Mouse (Mus musculus): Measurements from ENCODE around the gene Atoh8.

Atoh8 gene

DNA sequence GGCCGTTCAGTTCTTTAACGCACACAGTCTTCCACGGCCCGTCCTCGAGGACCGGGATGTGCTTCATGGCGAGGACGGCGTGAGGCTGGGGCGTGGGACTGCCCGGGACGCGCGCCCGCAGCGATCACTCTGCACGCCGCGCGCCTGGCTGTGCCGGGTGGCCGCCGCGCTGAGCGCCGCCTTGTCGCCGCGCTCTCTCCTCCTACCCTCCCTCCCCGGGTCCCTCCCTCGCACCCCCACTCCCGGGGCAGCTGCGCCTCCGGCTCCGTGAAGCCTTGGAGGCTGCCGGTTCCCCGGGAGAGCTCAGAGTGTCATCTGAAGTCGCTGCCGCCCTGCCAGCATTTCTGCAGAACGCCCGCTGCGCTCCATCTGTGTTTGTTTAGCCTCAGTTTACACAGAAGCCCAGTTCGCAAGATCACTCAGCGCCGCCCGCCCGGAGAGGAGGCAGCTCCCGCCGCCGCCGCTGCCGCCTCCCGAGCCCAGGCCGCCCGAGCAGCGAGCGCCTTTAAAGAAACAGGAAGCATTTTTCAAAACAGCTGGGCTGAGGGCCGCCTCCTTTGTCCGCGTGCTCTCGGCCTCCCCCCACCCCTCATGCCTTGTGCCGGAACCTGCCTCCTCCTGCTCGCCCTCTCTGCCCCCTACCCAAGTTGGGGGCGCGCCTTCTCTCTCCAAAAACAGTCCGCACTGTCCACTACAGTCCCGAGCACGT is at the start of gene Atoh8:
Gene Atoh8 (minus strand): TSS at position 480 of the 709 bp plus-strand sequence.
- DNase-seq (ENCODE audit: low spot score): peak; percentile 49

DNA sequence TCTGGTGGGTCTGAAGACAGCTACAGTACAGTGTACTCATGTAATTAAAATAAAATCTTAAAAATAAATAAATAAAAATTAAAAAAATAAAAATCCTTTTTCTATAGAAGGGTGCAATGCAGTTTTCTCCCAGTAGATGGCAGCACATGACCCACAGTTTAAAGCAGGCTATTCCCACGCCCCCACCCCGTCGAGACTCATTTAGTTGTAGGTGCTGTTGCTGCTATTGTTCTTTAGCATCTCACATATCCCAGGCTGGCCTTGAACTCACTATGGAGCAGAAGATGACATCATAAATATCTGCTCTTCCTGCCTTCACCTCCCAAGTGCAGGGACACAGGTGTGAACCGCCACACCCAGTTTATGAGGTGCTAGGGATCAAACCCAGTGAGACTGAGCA is 48.5 kb upstream of the Atoh8 start:
- no peak for DNase-seq (ENCODE audit: low spot score)

DNA sequence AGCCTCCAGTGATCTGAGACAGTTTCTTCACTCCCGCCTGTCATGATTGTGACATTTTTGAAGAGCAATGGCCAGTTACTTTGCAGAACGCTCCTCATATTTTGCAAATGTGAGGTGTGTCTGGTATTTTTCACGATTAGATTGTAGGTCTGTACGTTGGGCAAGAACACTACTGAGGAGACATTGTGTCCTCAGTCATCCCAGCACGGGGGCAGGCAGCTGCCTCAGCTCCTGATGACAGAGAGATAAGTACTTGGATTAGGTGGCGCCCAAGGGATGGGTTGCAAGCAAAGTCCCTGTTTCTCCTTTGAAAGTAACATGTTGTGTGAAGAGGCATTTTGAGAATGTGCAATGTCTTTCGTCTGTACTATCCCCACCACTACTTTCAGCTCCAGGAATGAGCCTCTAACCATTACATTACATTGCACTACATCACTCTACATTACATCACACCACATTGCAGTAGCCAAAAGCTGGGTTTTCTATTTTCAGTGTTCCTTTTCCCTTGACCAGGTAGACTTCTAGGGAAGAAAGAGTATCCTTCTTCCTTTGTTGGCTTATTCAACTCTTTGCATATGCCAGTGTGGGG is 45.1 kb upstream of the Atoh8 start:
- no peak for DNase-seq (ENCODE audit: low spot score)

DNA sequence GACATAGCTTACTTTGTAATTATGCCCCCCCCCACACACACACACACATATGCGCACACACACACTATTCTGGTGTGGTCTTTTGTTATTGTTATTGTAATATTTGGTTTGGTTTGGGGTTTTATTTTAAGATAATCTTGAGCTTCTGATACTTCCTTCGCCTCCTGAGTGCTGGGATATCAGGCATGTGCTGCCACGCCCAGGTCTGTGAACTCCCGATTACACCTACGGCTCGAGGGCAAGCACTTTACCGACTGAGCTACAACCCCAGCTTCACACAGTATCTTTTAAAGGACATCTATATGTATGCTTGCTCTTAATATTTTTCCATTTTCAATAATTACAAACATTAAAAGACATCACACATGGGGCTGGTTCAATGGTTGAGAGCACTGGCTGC is 44.1 kb upstream of the Atoh8 start:
- no peak for DNase-seq (ENCODE audit: low spot score)

DNA sequence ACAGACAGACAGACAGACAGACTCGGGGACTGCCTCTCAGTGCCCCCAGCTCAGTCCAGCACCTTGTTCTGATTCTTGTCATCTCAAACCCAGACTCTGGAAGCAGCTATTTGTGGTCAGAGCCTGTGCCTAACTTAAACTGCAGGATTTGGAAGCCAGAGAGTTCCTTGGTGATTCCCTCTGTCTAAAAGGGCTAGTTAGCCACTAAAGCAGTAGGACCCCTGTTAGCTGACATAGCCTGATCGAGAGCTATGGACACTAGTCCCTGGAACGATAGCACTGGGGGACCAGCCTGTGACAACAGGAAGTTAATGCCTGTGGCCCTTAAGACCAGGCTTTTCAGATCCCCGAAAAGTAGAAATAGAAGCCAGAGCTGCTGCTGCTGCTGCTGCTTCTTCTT is 43.5 kb upstream of the Atoh8 start:
- DNase-seq (ENCODE audit: low spot score): no peak

DNA sequence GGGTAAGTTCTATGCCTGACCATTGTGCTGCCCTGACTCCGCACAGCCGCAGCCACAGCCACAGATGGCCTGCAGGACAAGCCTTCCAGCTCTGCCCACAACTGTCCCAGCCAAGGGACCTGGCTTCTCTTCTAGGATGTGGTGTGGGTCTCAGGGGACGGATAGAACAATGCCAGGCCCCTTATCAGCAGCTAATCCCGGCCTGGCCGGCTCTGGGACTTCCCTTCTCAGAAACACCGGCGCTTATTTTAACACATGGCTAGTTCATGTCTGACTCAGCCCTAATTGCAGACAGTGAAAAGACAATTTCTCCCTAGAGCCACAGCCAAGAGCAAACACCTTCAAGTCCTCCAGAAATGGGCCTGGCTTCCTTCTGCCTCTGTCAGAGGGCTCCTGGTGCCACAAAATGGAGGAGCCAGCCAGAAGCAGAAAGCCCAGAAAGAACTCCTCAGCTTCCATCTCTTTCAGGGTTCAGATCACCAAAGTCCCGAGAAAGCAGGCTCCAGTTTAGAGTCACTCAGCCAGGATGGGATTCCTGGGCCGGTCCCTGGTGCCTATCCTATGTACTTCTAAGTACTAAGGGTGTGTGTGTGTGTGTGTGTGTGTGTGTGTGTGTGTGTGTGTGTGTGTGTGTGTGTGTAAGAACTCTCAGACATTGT is 42.3 kb upstream of the Atoh8 start:
- no peak for DNase-seq (ENCODE audit: low spot score)

DNA sequence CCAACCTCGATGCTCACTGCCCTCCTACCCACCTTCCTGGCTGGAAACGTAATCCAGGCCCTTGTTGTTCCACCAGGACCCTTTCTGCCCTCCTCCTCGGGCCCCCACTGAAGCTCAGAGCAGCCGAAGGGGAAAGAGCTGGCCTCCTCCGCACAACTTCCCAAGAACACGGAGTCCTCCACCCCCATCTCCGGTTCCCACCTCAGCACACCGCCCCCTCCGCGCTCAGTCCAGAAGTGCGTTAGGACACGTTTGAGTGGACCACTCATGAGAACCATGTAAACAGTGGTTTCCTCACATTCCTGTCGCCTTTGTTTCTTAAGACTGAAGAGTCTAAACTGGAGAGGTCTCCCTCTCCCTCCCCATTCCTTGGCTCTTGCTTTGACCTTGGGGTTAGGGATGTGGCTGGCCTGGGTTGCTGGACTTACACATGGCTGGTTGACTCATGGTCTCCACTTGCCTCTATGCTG is 41.6 kb upstream of the Atoh8 start:
- no peak for DNase-seq (ENCODE audit: low spot score)

DNA sequence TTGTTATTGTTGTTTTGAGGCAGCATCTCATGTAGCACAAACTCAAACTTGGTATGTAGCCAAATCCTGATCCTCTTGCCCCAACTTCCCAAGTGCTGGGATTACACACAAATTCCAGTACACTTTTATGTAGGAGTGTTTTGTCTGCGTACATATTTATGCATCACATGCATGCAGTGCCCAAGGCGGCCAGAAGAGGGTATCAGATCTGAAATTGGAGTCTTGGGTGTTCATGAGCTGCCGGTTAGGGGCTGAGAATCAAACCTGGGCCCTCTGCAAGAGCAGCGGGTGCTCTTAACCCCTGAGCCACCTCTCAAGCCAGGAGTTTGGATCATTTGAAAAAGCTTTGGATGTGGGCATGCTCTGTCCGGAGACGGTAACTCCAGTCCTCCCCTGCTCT is 40.8 kb upstream of the Atoh8 start:
- DNase-seq (ENCODE audit: low spot score): no peak

DNA sequence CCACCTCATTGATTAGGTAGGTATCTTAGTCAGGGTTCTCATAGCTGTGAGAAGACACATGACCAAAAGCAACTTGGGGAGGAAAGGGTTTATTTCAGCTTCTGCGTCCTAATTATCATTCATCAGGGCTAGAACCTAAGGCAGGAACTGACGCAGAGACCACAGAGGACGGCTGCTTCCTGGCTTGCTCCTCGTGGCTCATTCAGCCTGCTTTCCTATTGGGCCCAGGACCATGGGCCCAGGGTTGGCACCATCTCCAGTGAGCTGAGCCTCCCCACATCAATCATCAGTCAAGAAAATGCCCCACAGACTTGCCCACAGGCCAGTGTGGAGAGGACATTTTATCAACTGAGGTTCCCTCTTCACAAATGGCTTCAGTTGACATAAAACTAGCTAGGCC is 40.1 kb upstream of the Atoh8 start:
- DNase-seq (ENCODE audit: low spot score): no peak

DNA sequence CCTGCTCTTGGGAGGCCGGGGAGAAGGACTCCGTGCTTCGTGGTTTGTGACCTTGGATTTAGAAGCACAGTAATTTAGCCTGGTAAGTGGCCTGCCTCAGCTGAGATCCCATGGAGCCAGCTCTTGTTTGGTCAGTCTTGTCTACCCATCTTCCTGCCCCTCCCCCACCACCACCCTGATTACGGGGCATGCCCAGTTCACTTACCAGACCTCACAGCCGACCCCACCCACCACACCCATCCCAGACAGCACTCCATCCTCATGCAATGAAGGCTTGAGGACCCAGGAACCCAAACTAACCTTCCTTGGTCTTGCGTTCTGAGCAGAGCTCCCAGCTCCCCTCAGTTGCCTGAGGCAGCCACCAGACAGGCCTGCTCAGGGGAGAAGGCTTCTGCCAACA is 37.8 kb upstream of the Atoh8 start:
- no peak for DNase-seq (ENCODE audit: low spot score)

DNA sequence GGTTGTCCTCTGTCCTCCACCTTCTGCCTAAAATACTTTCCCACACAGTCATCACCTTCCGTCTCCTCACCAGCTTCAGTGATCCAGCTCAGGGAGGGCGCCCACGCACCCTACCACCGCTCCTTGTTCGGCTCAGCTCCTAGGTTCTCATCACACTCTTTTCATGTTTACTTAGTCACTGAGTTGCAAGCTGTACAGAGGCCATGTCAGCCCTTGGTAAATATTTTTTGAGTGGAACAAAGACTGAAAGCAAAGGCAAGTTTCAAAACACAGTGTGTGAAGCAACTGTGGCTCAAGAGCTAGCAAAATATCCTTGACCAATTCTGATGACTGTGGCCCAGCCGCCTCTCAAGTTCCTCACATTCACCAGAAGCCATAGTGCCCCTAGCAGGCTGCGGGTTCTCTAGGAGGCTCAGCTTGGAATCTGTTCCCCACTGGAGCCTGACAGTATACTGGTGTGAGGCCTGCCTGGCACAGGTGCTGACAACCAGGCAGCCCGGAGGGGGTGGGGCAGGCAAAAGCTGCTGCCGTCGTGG is 36.9 kb upstream of the Atoh8 start:
- DNase-seq (ENCODE audit: low spot score): no peak

DNA sequence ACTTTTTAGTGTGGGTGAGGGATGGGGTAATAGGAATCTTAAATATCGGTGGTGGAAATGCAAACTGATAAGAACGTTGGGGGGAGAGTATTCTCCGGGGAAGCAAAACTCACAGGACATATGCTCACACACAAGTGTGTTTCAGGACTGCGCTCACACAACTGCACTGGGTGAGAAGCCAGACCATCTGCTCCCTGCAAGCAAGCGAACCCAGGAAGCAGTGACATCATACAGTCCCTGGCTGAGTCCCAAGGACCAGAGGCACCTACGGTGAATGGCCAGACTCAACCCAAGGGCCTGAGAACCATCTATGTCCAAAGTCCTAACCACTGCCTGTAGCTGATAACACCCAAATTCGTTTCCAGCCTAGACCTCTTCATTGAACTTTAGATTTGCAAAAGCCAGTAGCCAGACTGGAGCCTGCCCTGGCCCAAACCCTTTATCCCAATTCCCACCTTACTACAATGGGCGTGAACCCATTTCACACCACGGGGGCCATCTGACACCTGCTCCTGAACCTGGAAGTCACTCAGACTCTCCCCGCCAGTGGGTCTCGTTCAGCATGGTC is 35.7 kb upstream of the Atoh8 start:
- no peak for DNase-seq (ENCODE audit: low spot score)

DNA sequence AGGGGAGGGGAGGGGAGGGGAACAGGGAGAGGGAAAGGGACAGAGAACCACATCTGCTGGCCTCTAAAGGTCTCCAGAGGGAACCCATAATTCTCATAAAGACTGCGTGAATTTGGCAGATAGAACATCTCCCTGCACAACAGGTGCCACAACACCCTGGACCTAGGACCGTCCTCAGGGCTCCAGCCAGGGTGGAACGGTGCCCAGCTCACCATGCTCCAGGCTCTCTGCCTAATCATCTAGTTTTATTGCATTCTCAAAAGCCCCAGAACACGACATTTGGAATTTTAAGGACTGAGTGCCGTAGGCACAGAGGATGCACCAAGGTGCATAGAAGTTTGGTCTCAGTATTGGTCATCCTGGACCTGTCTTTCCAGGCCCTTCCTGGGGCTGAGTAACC is 34.9 kb upstream of the Atoh8 start:
- no peak for DNase-seq (ENCODE audit: low spot score)

DNA sequence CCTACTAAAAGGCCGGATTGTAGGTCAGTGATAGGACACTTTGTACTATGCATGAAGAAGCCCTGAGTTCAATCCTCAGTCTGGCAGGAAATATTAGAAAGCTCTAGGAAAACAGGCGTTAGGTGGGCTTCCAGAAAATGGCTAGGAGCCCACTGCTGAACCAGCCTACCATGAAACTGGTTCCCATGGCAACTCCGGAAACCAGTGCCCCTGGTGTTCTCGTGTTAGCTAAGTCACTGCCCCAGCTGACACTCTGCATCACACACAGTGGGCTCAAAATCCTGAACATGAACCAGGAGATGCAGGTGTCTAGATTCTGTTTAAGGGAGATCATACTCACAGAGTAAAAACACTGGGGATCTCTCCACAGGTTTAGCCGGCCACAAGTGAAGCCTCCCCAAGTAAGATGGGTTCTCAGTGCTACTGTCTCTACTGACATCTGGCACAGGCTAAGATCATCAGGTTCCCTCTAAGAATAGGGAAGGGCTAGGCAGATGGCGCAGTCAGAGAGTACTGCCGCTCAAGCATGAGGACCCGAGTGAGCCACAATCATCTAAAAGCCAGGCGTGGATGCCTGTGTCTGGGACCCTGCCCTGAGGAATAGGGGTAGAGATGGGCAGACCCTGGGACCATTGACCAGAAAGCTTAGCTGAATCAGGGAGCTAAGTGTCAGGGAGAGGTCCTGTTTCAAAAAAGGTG is 32.9 kb upstream of the Atoh8 start:
- DNase-seq (ENCODE audit: low spot score): no peak

DNA sequence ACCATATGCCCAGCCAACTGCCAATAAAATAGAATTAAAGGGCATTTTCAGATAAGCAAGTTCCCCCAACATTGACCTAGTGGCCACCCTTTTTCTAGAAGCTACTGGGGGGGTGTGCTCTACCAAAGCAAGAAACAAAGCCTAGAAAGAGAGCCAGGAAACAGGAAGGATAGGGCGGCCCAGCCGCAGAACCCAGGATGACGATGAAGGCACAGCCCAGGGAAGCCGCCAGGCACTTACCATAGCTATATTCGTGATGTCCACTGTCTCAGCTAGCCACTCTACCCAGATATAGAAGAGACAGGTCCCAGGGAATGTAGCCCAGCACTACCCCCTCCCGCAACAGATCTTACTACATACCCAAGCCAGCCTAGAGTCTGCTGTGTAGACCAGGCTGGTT is 30.3 kb upstream of the Atoh8 start:
- no peak for DNase-seq (ENCODE audit: low spot score)

DNA sequence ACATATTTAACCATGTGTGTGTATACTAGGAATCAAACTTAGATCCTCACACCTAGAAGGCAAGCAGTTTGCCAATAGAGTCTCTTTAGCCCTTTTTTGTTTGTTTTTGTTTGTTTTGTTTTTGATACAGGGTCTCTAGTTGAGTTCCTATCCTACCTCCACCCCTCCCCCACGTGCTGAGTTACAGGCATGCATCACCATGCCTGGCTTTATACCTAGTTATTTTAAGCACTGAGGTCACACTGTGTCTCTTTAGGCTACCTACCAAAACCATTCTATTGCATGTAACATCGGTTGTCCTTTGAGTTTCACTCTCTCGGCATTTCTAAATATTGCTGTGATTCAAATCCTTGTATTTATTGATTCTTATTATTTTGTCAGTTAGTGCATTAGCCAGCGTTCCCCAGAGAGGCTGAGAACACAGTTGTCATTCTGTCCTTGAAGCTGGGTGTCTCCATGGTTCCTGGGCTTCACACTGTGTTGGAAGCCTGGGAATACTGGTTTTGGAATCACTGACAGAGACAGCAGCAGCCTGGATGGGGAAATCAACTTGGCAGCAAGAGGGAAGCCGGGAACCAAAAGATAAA is 28.4 kb upstream of the Atoh8 start:
- no peak for DNase-seq (ENCODE audit: low spot score)

DNA sequence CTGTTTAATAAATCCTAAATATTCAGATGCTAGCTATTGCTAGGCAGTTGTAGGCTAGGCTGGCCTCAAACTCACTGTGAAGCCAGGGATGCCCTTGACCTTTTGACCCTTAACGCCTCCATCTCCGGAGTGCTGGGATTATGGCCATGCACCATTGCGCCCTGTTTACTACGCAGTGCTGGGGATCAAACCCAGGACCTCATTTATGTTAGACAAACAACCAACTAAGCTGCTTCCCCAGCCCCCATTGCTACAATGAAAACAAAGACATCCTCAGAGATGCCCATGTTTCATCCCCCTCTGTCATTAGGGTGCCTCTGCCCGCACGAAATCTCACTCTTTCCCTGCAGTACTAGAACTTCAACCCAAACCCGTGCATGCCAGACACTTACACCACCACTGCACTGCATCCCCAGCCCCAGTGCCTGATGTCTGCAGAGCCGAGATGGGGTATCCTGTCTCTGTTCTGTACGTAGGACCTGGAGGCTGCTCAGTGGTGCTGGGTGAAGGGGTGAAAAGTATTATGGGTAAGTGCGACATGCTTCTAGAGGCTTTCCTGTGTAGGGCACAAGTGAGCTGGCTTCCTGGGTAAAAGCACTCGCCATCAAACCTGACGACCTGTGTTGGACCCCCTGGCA is 26.4 kb upstream of the Atoh8 start:
- DNase-seq (ENCODE audit: low spot score): no peak

DNA sequence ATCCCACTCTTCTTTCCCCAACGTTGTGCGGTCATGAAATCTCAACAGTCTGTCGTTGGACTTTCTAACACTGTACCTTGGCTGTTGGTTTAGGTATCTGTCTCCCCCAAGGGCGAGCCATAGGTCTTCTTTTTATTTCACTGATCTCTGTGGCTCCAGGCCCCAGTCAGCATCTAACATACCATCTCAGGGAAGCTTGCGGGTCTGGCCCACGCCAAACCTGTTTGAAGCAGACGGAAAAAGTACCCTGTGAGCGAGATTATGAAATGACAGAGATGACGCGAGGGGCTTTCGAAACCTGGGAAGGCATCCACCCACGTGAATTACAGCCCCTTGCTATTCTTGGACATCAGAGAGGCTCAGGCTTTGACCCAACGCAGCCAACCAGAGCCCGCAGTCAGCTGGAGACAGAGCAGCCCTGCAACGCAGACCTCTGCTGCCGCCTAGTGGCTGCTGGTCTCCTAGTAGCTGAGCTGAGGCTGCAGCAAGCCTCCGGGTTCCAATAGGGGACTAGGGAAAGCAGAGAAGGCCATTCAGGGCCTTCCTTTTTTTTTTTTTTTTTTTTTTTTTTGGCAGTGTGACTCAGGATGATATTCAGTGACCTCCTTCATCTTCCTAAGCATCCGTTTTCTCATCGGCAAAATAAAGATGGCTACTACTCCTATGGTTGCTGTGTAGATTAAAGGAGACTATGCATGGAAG is 25.8 kb upstream of the Atoh8 start:
- DNase-seq (ENCODE audit: low spot score): peak; percentile 72

DNA sequence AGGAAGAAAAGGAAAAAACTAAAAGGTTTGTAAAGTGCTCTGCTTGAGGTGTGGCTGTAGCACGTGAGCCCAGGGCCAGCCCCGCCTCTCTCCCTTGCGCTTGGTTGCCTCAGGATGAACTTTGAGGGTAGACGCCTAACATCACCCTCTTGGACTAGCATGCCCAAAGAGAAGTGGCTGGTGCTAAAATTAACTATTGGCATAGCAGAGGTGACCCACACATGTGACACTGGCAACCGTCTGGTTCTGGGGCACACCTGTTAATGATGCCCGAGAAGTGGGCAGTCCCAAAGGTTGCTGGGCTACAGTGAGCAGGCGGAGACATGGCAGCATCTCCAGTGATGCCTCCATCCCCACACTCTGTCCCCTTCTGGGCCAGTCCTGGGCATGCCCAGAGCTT is 24.1 kb upstream of the Atoh8 start:
- no peak for DNase-seq (ENCODE audit: low spot score)

DNA sequence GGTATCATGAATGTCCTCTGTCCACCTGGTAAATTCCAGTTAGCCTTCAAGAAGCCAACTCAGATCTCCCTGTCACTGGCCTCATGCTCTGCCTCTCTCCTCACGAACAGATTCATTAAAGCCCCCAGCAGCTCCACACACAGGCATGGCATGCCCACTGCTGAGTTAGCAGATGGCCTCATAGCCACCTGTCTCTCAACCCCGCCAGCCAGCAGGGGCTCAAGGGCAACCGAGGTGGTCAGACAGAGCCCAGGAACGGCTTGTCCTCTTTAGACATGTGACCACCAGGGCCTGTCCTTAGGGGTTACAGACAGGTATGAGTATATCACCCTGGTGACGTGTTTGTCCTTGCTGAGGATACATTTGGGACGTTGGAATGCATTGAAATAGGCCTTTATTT is 19.9 kb upstream of the Atoh8 start:
- DNase-seq (ENCODE audit: low spot score): no peak

DNA sequence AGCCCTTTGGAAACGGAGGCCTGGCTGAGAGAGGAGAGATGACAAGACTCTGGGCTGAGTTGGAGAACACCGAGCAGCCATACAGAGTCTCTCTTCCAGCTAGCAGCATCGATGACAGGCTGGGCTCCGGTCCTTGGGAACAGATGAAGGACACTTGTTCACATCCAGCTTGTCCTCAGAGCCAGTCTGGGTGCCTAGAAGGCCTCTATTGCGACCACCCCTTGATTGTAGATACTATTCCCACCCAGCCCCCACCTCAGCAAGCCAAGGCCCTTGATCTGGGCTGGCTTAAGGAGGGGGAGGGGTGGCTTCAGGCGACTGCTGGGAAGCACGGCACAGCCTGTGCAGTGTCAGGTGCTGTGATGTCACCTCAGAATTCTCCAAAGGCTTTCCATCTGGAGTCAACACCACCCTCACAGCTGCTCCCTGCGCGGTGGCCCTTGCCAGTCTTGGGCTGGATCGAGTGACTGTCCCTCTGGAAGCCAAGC is 19.3 kb upstream of the Atoh8 start:
- no peak for DNase-seq (ENCODE audit: low spot score)

All from ovary, adult 18-20 months (tissue).